Mouse (Mus musculus) heart, embryonic 16.5 days (tissue): ENCODE results near the gene Cnih1. TPM values are rescaled to one million over a fixed set of nuclear protein-coding genes. Genes with fewer than 3 reads are reported as not detected.

Experiments
- ATAC-seq: fragments of 200-750 bp; cut with Nextera tagmentation; replicated peaks from 2 replicates; pipeline ENCODE4 v1.8.0; 2017; ENCODE audit warnings: moderate number of reproducible peaks; ENCODE audit not compliant: insufficient read depth, low FRiP score; ENCODE audit errors: extremely low read depth
- H3K27ac ChIP-seq: fragments of 300-500 bp; sonication (generic); 2 replicates; pipeline ENCODE4 v1.5.1; 2014; ENCODE audit warnings: mild to moderate bottlenecking, low read length, control low read depth, moderate library complexity
- H3K27me3 ChIP-seq: fragments of 300-500 bp; sonication (generic); 2 replicates; pipeline ENCODE4 v1.6.1; 2014; ENCODE audit warnings: low read length, mixed read lengths; ENCODE audit not compliant: control insufficient read depth, insufficient read depth
- H3K36me3 ChIP-seq: fragments of 300-500 bp; sonication (generic); 2 replicates; pipeline ENCODE4 v1.6.1; 2014; ENCODE audit not compliant: control insufficient read depth, insufficient read depth
- H3K4me1 ChIP-seq: fragments of 300-500 bp; sonication (generic); 2 replicates; pipeline ENCODE4 v1.6.1; 2014; ENCODE audit warnings: low read length, mixed read lengths; ENCODE audit not compliant: control insufficient read depth, insufficient read depth
- H3K4me2 ChIP-seq: fragments of 300-500 bp; sonication (generic); 2 replicates; pipeline ENCODE4 v1.6.1; 2014; ENCODE audit warnings: low read depth, mild to moderate bottlenecking, control low read depth, low read length
- H3K4me3 ChIP-seq: fragments of 300-500 bp; sonication (generic); 2 replicates; pipeline ENCODE4 v1.5.1; 2014; ENCODE audit warnings: mild to moderate bottlenecking, control low read depth, low read length
- H3K9ac ChIP-seq: fragments of 300-500 bp; sonication (generic); 2 replicates; pipeline ENCODE4 v1.6.1; 2014; ENCODE audit warnings: low read length, control low read depth
- H3K9me3 ChIP-seq: fragments of 300-500 bp; sonication (generic); replicated peaks from 2 replicates; pipeline ENCODE4 v1.6.1; 2016; ENCODE audit warnings: low read length; ENCODE audit not compliant: control insufficient read depth
- WGBS: fragments of 180-500 bp; shearing (Covaris S2); extraction: QIAGEN DNeasy Blood & Tissue Kit; methylation state at CpG from one replicate; pipeline ENCODE4 v1.1.7; 2014; 5-methylcytosine and 5-hydroxymethylcytosine counted together
- polyA plus RNA-seq: library from polyadenylated mRNA; unstranded; fragments of >200 nt; fragmentation: Nextera tagmentation; extraction: Ambion mirVana; gene quantifications from 2 replicates; pipeline ENCODE4 v1.2.1, GENCODE M21; 2015

The Cnih1 gene
- polyA plus RNA-seq, 1 experiment from 2014 or later, result 159 TPM

DNA sequence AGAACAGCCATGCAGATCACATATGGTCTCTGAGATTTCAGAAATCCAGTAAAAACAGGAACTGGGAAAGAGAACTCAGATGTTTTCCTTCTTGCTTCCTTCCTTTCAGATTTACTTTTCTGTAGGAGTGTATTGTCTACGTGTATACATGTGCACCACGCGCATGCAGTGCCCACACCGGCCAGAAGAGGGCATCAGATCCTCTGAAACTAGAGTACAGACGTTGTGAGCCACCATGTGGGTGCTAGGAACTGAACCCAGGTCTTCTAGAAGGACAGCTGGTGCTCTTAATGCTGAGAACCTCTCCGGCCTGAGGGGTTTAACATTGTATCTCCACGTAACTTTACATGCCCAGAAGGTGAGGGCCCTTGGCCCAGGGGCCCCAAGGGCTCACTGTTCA is 9.0 kb downstream of the Cnih1 start:
- WGBS, result 90% methylated on average over 7 of the region's 7 CpGs
- H3K36me3 ChIP-seq, result peaks cover 52% of the 10 kb centered on the region
- no peak for ATAC-seq
- no peak overlapping the region for H3K9ac ChIP-seq
- peaks cover 4% of the 10 kb centered on the region for H3K9me3 ChIP-seq
- H3K27ac ChIP-seq, result no peak overlapping the region
- H3K4me3 ChIP-seq, result no peak overlapping the region
- no peak overlapping the region for H3K4me2 ChIP-seq
- H3K27me3 ChIP-seq, result no peaks in the 10 kb centered on the region
- H3K4me1 ChIP-seq, result peaks cover 3% of the 10 kb centered on the region; the same call in 1 of the 2 replicates

DNA sequence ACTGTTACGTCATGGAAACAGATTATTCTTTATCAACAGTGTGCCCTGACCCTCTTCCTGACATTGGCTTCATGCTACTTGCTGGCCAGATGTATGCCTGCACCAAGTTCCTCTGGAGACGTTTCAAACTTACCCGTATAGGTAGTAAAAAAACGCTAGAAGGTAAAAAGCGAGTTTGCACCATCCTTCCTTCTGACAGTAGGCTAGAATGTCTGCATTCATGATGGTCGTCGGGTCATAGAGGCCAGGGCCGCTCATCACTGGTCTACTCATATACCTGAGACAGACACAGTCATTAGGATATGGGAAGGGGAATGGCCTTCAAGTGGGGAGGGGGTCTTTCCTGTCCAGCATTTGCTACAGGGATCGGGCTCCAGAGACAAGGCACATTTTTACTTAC is 9.5 kb downstream of the Cnih1 start:
- no peak overlapping the region for H3K4me3 ChIP-seq
- H3K27ac ChIP-seq, result no peak overlapping the region
- peaks cover 4% of the 10 kb centered on the region for H3K9me3 ChIP-seq
- 94% methylated on average over 9 of the region's 9 CpGs for WGBS
- no peak overlapping the region for H3K9ac ChIP-seq
- no peak for ATAC-seq
- H3K36me3 ChIP-seq, result peaks cover 55% of the 10 kb centered on the region
- H3K4me2 ChIP-seq, result no peak overlapping the region
- H3K4me1 ChIP-seq, result peaks cover 3% of the 10 kb centered on the region; the same call in 1 of the 2 replicates
- H3K27me3 ChIP-seq, result no peaks in the 10 kb centered on the region

GRCm38 (mm10) chr14:46770036-46770435 is 18.2 kb downstream of the Cnih1 start:
- no peak overlapping the region for H3K4me3 ChIP-seq
- H3K9me3 ChIP-seq, result no peaks in the 10 kb centered on the region
- H3K36me3 ChIP-seq, result peaks cover 18% of the 10 kb centered on the region
- H3K4me2 ChIP-seq, result no peak overlapping the region
- no peak overlapping the region for H3K9ac ChIP-seq
- H3K27me3 ChIP-seq, result no peaks in the 10 kb centered on the region
- no peak for ATAC-seq
- no peaks in the 10 kb centered on the region for H3K4me1 ChIP-seq
- H3K27ac ChIP-seq, result no peak overlapping the region
- WGBS, result 87% methylated on average over 6 of the region's 6 CpGs

- Histone ChIP-seq H3K9me3 (no peaks in the 10 kb centered on the region), H3K27ac (no peak overlapping the region), H3K4me2 (no peak overlapping the region), H3K9ac (no peak overlapping the region), H3K27me3 (no peaks in the 10 kb centered on the region), H3K4me3 (no peak overlapping the region), H3K4me1 (no peaks in the 10 kb centered on the region), H3K36me3 (peaks cover 11% of the 10 kb centered on the region; the same call in 1 of the 2 replicates)
- WGBS, result 75% methylated on average over 12 of the region's 12 CpGs
- no peak for ATAC-seq
Observed at GRCm38 (mm10) chr14:46767116-46767515, 21.1 kb downstream of the Cnih1 start.

DNA sequence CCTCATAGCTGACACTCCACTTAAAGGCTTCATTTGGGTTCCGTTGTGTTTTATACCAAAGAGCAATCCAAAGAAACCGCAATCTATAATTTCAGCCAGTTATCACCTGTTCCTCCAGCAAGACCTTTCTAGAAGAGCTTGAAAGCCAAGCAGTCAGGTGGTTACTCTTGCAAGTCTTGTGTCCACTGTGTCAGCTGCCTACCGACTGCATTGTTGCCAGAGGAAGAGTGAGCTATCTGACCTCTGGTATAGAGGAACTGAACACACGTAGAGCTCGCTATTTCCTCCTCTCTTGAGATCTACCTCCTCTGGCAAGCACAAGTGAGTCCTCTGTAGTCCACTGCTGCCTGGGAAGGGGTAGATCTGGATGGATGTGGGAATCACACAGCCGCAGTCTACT is 27.0 kb downstream of the Cnih1 start:
- H3K4me3 ChIP-seq, result peak overlapping the region; percentile 88
- 33% methylated on average over 6 of the region's 6 CpGs for WGBS
- peak overlapping the region; percentile 87 for H3K9ac ChIP-seq
- 0 out of 2 replicates have a peak, but pooled peaks cover 2% of the 10 kb centered on the region for H3K9me3 ChIP-seq
- no peaks in the 10 kb centered on the region for H3K27me3 ChIP-seq
- H3K36me3 ChIP-seq, result peaks cover 3% of the 10 kb centered on the region; the same call in 1 of the 2 replicates
- peaks cover 12% of the 10 kb centered on the region for H3K4me1 ChIP-seq
- peak overlapping the region; percentile 92 for H3K4me2 ChIP-seq
- ATAC-seq, result no peak
- no peak overlapping the region for H3K27ac ChIP-seq

GRCm38 (mm10) chr14:46760355-46761029 is 27.7 kb downstream of the Cnih1 start, which contains the start of gene Cdkn3:
Cdkn3 (plus strand) TSS chr14:46760541.
- Histone ChIP-seq H3K27ac (0 out of 2 replicates have a peak within 1 kb of the TSS, but pooled peaks have one; percentile 11), H3K9me3 (0 out of 2 replicates have a peak, but pooled peaks cover 2% of the 10 kb centered on the region), H3K4me2 (peak within 1 kb of the TSS; percentile 92), H3K27me3 (no peaks in the 10 kb centered on the region), H3K4me1 (peaks cover 12% of the 10 kb centered on the region), H3K9ac (peak within 1 kb of the TSS; percentile 87), H3K36me3 (peaks cover 3% of the 10 kb centered on the region; the same call in 1 of the 2 replicates), H3K4me3 (peak within 1 kb of the TSS; percentile 88)
- under 1% methylated on average over 54 of the region's 54 CpGs for WGBS
- ATAC-seq, result peak; percentile 99

- no peak overlapping the region for H3K27ac ChIP-seq
- H3K9me3 ChIP-seq, result 0 out of 2 replicates have a peak, but pooled peaks cover 2% of the 10 kb centered on the region
- peak overlapping the region; percentile 92 for H3K4me2 ChIP-seq
- peak overlapping the region; percentile 88 for H3K4me3 ChIP-seq
- WGBS, result 4% methylated on average over 7 of the region's 7 CpGs
- peak overlapping the region; percentile 38; the same call in 1 of the 2 replicates for H3K9ac ChIP-seq
- peak; percentile 7; the same call in 1 of the 2 replicates for ATAC-seq
- H3K36me3 ChIP-seq, result peaks cover 3% of the 10 kb centered on the region; the same call in 1 of the 2 replicates
- H3K4me1 ChIP-seq, result peaks cover 12% of the 10 kb centered on the region
- no peaks in the 10 kb centered on the region for H3K27me3 ChIP-seq
Observed at GRCm38 (mm10) chr14:46759970-46760354, 28.2 kb downstream of the Cnih1 start.

DNA sequence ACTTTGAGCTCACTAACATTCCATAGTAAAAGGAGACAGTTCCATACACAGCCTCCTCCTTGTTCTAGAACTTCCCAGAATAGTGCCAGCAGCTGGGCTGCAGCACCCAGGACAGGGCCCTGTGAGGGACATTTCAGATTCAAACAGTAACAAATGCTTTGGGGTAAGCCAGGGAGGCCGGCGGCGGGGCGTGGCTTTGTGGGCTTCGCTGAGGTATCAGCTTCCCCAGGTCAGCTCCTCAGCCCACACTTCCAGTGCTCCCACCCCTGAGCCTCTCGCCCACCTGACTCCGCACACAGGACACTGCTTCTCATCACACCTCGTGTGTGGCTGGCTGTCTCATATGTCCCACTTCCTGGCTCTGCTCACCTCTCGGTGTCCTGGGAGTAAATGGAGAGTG is 30.5 kb downstream of the Cnih1 start:
- ATAC-seq, result no peak
- H3K9me3 ChIP-seq, result 0 out of 2 replicates have a peak, but pooled peaks cover 2% of the 10 kb centered on the region

DNA sequence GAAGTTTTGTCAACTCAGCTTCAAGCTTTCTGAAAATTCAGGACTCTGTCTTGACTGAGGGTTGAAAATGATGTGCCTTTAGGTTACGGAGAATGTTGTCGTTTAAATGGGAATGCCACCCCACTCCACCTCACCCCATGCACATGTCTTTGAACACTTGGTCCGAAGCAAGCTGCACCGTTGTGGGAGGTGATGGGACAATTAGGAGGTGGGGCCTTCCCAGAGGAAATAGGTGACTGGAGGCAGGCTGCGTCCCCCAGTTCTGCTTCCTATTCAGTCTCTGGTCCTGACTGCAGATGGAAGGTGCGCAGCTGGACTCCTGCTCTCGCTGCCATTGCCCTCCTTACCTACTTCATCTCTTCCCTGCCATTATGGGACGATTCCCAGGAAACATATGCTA is 32.4 kb downstream of the Cnih1 start:
- Histone ChIP-seq H3K27ac (no peak overlapping the region), H3K9me3 (0 out of 2 replicates have a peak, but pooled peaks cover 2% of the 10 kb centered on the region), H3K27me3 (no peaks in the 10 kb centered on the region), H3K4me1 (peaks cover 1% of the 10 kb centered on the region), H3K4me3 (no peak overlapping the region), H3K4me2 (no peak overlapping the region), H3K36me3 (no peaks in the 10 kb centered on the region), H3K9ac (no peak overlapping the region)
- no peak for ATAC-seq
- 86% methylated on average over 8 of the region's 8 CpGs for WGBS

More for the DNA sequence above, 30.5 kb downstream of the Cnih1 start:
- Histone ChIP-seq H3K36me3 (no peaks in the 10 kb centered on the region), H3K4me2 (no peak overlapping the region), H3K27me3 (no peaks in the 10 kb centered on the region), H3K4me3 (no peak overlapping the region), H3K4me1 (peaks cover 12% of the 10 kb centered on the region), H3K9ac (no peak overlapping the region), H3K27ac (no peak overlapping the region)
- WGBS, result 62% methylated on average over 9 of the region's 9 CpGs
